Mouse (Mus musculus) myocyte (in vitro differentiated cells): ENCODE results near the gene Gm14685.
"Not testable (repeated sequence)": the region's sequence is repeated elsewhere in the genome, so short reads cannot be mapped to it uniquely, and the experiment has no call there.

Experiments
- CEBPB ChIP-seq: IDR thresholded peaks from 2 replicates; pipeline ENCODE4 v1.6.1; 2011; ENCODE audit warnings: mild to moderate bottlenecking, moderate library complexity; ENCODE audit not compliant: poor library complexity, insufficient read depth, severe bottlenecking
- E2F4 ChIP-seq: IDR thresholded peaks from one replicate; pipeline ENCODE4 v1.6.1; 2011; ENCODE audit warnings: mild to moderate bottlenecking, control low read depth, moderate library complexity; ENCODE audit not compliant: insufficient read depth
- MAX ChIP-seq: IDR thresholded peaks from one replicate; pipeline ENCODE4 v1.6.1; 2011; ENCODE audit warnings: low read depth, mild to moderate bottlenecking, control low read depth
- MYOG ChIP-seq, 3 experiments: IDR thresholded peaks; one replicate each; pipeline ENCODE4 v1.6.1; 2011; ENCODE audit warnings: control low read depth in 2 of 3, low read depth in 2 of 3, mild to moderate bottlenecking in 2 of 3; ENCODE audit not compliant: insufficient read length in 2 of 3, control insufficient read depth in 1 of 3, insufficient read depth in 1 of 3
- POLR2A ChIP-seq: IDR thresholded peaks from one replicate; pipeline ENCODE4 v1.6.1; 2011; ENCODE audit warnings: low read depth, mild to moderate bottlenecking, control low read depth, moderate library complexity; ENCODE audit not compliant: insufficient read length
- POLR2AphosphoS2 ChIP-seq: IDR thresholded peaks from one replicate; pipeline ENCODE4 v1.6.1; 2011; ENCODE audit warnings: low read depth, control low read depth; ENCODE audit not compliant: insufficient read length
- SRF ChIP-seq: IDR thresholded peaks from one replicate; pipeline ENCODE4 v1.6.1; 2011; ENCODE audit warnings: low read depth; ENCODE audit not compliant: control insufficient read depth, insufficient read length
- TCF12 ChIP-seq: IDR thresholded peaks from one replicate; pipeline ENCODE4 v1.6.1; 2011; ENCODE audit warnings: mild to moderate bottlenecking, control low read depth; ENCODE audit not compliant: poor library complexity, insufficient read depth, severe bottlenecking
- TCF3 ChIP-seq: IDR thresholded peaks from one replicate; pipeline ENCODE4 v1.6.1; 2011; ENCODE audit warnings: low read depth, control low read depth; ENCODE audit not compliant: insufficient read length
- USF1 ChIP-seq: IDR thresholded peaks from one replicate; pipeline ENCODE4 v1.6.1; 2011; ENCODE audit warnings: low read depth, mild to moderate bottlenecking, control low read depth, moderate library complexity

GRCm38 (mm10) chrX:73122859-73123829, 6.3 kb downstream of the Gm14685 start:
- not testable (repeated sequence) for TF ChIP-seq E2F4; POLR2A; CEBPB; SRF; TCF12; MYOG (IDR thresholded peaks at IDR 0.05; ENCODE audit: control insufficient read depth in 1 of 3, insufficient read depth in 1 of 3, insufficient read length in 2 of 3, low read depth in 2 of 3); POLR2AphosphoS2; USF1; TCF3; MAX
